Comparison of ENCODE assay signal across 8 mouse cellular contexts in genomic region chr15:102203835-102204381, GRCm38 (mm10). TPM values are rescaled to one million over a fixed set of nuclear protein-coding genes. Genes with fewer than 3 reads are reported as not detected.
A peak's percentile ranks its signal among the peaks of the same experiment; 100 is the strongest.
DNase-seq lines count a peak whose midpoint lies in the region; ATAC-seq and TF ChIP-seq lines count a peak whose summit lies in the region.

No protein-coding gene starts in this region.

- peak overlapping the region; percentile 100 for H3K27ac ChIP-seq in hindbrain, embryonic 16.5 days (ENCODE audit: low read depth, low read length)
- peak overlapping the region; percentile 98 for H3K27ac ChIP-seq in left cerebral cortex, adult 2 months
- peak overlapping the region; percentile 33 for H3K27ac ChIP-seq in macrophage

- peak overlapping the region; percentile 68 for H3K4me2 ChIP-seq in hindbrain, embryonic 16.5 days (ENCODE audit: low read length)

- H3K36me3 ChIP-seq in hindbrain, embryonic 16.5 days (ENCODE audit: control insufficient read depth, insufficient read depth, low read length): peaks cover 6% of the 10 kb centered on the region
- H3K36me3 ChIP-seq in macrophage (ENCODE audit: inconsistent target): peaks cover 18% of the 10 kb centered on the region

- no peak for TF ChIP-seq CTCF in left cerebral cortex, adult 2 months (IDR thresholded peaks at IDR 0.05)

- no peaks in the 10 kb centered on the region for H3K27me3 ChIP-seq in hindbrain, embryonic 16.5 days (replicated peaks; ENCODE audit: control insufficient read depth, insufficient read depth, low read length)

- H3K79me2 ChIP-seq in macrophage (ENCODE audit: inconsistent target): peaks cover 25% of the 10 kb centered on the region

- peak; percentile 76 for DNase-seq in ZHBTc4 (ENCODE audit: low read depth, low spot score)
- peak; percentile 50 to 70 for DNase-seq in cerebellum, postnatal 36 days
- peak; percentile 34 for DNase-seq in gastrocnemius, adult 18-20 months (ENCODE audit: low spot score)
- DNase-seq in left cerebral cortex, adult 2 months (ENCODE audit: extremely low spot score in 1 of 2, low spot score in 2 of 2): peak; percentile 70 to 74
- peak; percentile 78 for DNase-seq in right cerebral cortex, adult 18-20 months
- peak; percentile 65 for DNase-seq in urinary bladder, postnatal 14 days (ENCODE audit: low spot score)

- H3K4me1 ChIP-seq in hindbrain, embryonic 16.5 days (ENCODE audit: control insufficient read depth, insufficient read depth, low read depth, low read length): peaks cover 32% of the 10 kb centered on the region

- intact Hi-C loops in left cerebral cortex, adult 2 months (cut with DNase I): no loop called here

- peak; percentile 48 for ATAC-seq in hindbrain, embryonic 16.5 days

- H3K9me3 ChIP-seq in hindbrain, embryonic 16.5 days (ENCODE audit: control insufficient read depth, low read length): no peaks in the 10 kb centered on the region

- WGBS in hindbrain, embryonic 16.5 days: under 1% methylated on average over 32 of the region's 72 CpGs
- WGBS in macrophage (ENCODE audit: missing documents): 0% methylated on average over 41 of the region's 72 CpGs

- H3K9ac ChIP-seq in hindbrain, embryonic 16.5 days (ENCODE audit: low read depth, low read length): peak overlapping the region; percentile 95

- H3K4me3 ChIP-seq in hindbrain, embryonic 16.5 days (ENCODE audit: low read length): peak overlapping the region; percentile 90
- H3K4me3 ChIP-seq in left cerebral cortex, adult 2 months: peak overlapping the region; percentile 81
- peak overlapping the region; percentile 47 for H3K4me3 ChIP-seq in macrophage (ENCODE audit: inconsistent target)

RNA-seq across cellular contexts. Expression of gene Csad, which starts 0.6 kb away (rescaled TPM):
- 1 to 10 TPM; 5.9 to 7.8 TPM for total RNA-seq in gastrocnemius, adult 18-20 months (2021)
- 35.5 and 43.3 TPM in 2 replicates for polyA plus RNA-seq in hindbrain, embryonic 16.5 days (2015; fragmentation: Nextera tagmentation; extraction: Ambion mirVana)
- 10 to 100 TPM; 28.5 to 30.4 TPM for total RNA-seq in left cerebral cortex, adult 2 months (2021)
- 100 to 1,000 TPM in 1 of 26 experiments, 10 to 100 TPM in 25; 36.0 to 107 (median 63.6) TPM for total RNA-seq in macrophage (2018; cell fraction: chromatin; rRNA removed)
- 10 to 100 TPM; 11.4 to 28.7 (median 19.8) TPM for total RNA-seq in macrophage (2018; cell fraction: cytosol; rRNA removed)
- 10 to 100 TPM; 12.8 to 61.6 (median 32.1) TPM for total RNA-seq in macrophage (2018; cell fraction: nucleus; rRNA removed)
- 10.6 to 26.7 TPM (median 14.8 TPM) in 3 replicates for polyA plus RNA-seq in macrophage (2018)

RNA-seq across cellular contexts. Expression of gene Zfp740, which starts 0.9 kb away (rescaled TPM):
- 10 to 100 TPM; 24.0 to 29.0 TPM for total RNA-seq in gastrocnemius, adult 18-20 months (2021)
- polyA plus RNA-seq in hindbrain, embryonic 16.5 days (2015; fragmentation: Nextera tagmentation; extraction: Ambion mirVana): 39.6 and 51.0 TPM in 2 replicates
- total RNA-seq in left cerebral cortex, adult 2 months (2021): 10 to 100 TPM; 69.6 to 72.4 TPM
- 100 to 1,000 TPM in 7 of 26 experiments, 10 to 100 TPM in 19; 25.8 to 134 (median 81.1) TPM for total RNA-seq in macrophage (2018; cell fraction: chromatin; rRNA removed)
- 10 to 100 TPM; 10.5 to 36.0 (median 27.7) TPM for total RNA-seq in macrophage (2018; cell fraction: cytosol; rRNA removed)
- 10 to 100 TPM; 24.6 to 90.4 (median 49.6) TPM for total RNA-seq in macrophage (2018; cell fraction: nucleus; rRNA removed)
- 18.5 to 29.1 TPM (median 19.8 TPM) in 3 replicates for polyA plus RNA-seq in macrophage (2018)

RNA-seq across cellular contexts. Expression of gene Itgb7, which starts 27.8 kb away (rescaled TPM):
- 1 to 10 TPM; 1.1 to 1.2 TPM for total RNA-seq in gastrocnemius, adult 18-20 months (2021)
- 1.1 and 2.0 TPM in 2 replicates for polyA plus RNA-seq in hindbrain, embryonic 16.5 days (2015; fragmentation: Nextera tagmentation; extraction: Ambion mirVana)
- total RNA-seq in left cerebral cortex, adult 2 months (2021): 1 to 10 TPM in 1 of 2 experiments, under 1 TPM in 1; 0.86 to 1.3 TPM
- total RNA-seq in macrophage (2018; cell fraction: chromatin; rRNA removed): 10 to 100 TPM in 1 of 26 experiments, 1 to 10 TPM in 25; 1.1 to 10.8 (median 4.2) TPM
- total RNA-seq in macrophage (2018; cell fraction: cytosol; rRNA removed): 10 to 100 TPM in 10 of 26 experiments, 1 to 10 TPM in 16; 5.1 to 12.2 (median 8.6) TPM
- 10 to 100 TPM in 24 of 26 experiments, 1 to 10 TPM in 2; 8.5 to 27.7 (median 18.2) TPM for total RNA-seq in macrophage (2018; cell fraction: nucleus; rRNA removed)
- polyA plus RNA-seq in macrophage (2018): 3.5 to 14.3 TPM (median 5.0 TPM) in 3 replicates

RNA-seq across cellular contexts. Expression of gene Rarg, which starts 53.4 kb away (rescaled TPM):
- 10 to 100 TPM in 1 of 2 experiments, 1 to 10 TPM in 1; 5.9 to 11.6 TPM for total RNA-seq in gastrocnemius, adult 18-20 months (2021)
- polyA plus RNA-seq in hindbrain, embryonic 16.5 days (2015; fragmentation: Nextera tagmentation; extraction: Ambion mirVana): 5.6 and 7.6 TPM in 2 replicates
- 10 to 100 TPM; 13.8 to 17.1 TPM for total RNA-seq in left cerebral cortex, adult 2 months (2021)
- total RNA-seq in macrophage (2018; cell fraction: chromatin; rRNA removed): 10 to 100 TPM in 25 of 26 experiments, 1 to 10 TPM in 1; 9.2 to 63.4 (median 21.5) TPM
- 10 to 100 TPM in 25 of 26 experiments, 1 to 10 TPM in 1; 9.0 to 21.1 (median 17.2) TPM for total RNA-seq in macrophage (2018; cell fraction: cytosol; rRNA removed)
- 10 to 100 TPM; 14.7 to 49.4 (median 23.3) TPM for total RNA-seq in macrophage (2018; cell fraction: nucleus; rRNA removed)
- polyA plus RNA-seq in macrophage (2018): 4.7 to 19.6 TPM (median 7.5 TPM) in 3 replicates

RNA-seq across cellular contexts. Expression of gene Soat2, which starts 53.6 kb away (rescaled TPM):
- under 1 TPM in 1 of 2 experiments, not detected in 1; 0.09 TPM for total RNA-seq in gastrocnemius, adult 18-20 months (2021)
- not detected in 2 replicates for polyA plus RNA-seq in hindbrain, embryonic 16.5 days (2015; fragmentation: Nextera tagmentation; extraction: Ambion mirVana)
- total RNA-seq in left cerebral cortex, adult 2 months (2021): under 1 TPM in 1 of 2 experiments, not detected in 1; 0.26 TPM
- total RNA-seq in macrophage (2018; cell fraction: chromatin; rRNA removed): 10 to 100 TPM in 11 of 26 experiments, 1 to 10 TPM in 8, under 1 TPM in 6, not detected in 1; 0.31 to 42.7 (median 9.7) TPM
- 1 to 10 TPM in 13 of 26 experiments, under 1 TPM in 12, not detected in 1; 0.06 to 3.7 (median 1.3) TPM for total RNA-seq in macrophage (2018; cell fraction: cytosol; rRNA removed)
- total RNA-seq in macrophage (2018; cell fraction: nucleus; rRNA removed): 10 to 100 TPM in 13 of 26 experiments, 1 to 10 TPM in 6, under 1 TPM in 7; 0.36 to 37.2 (median 7.1) TPM
- 0.06 to 0.15 TPM in 2 of 3 replicates, not detected in the other for polyA plus RNA-seq in macrophage (2018)

Comparison
In these comparisons a context has a peak if more than half of its experiments do, and no peak if none do; other contexts are left out.
1. Peak in every context shown above with its lines: DNase-seq, ATAC-seq, H3K4me3 ChIP-seq and H3K27ac ChIP-seq.
2. H3K27ac ChIP-seq: peak in every context shown above with its lines; median percentile 100 in hindbrain, embryonic 16.5 days; 98 in left cerebral cortex, adult 2 months; 33 in macrophage.